Mouse (Mus musculus): ENCODE measurements around the gene Oaz1. TPM values are rescaled to one million over a fixed set of nuclear protein-coding genes. Genes with fewer than 3 reads are reported as not detected.
A peak's percentile ranks its signal among the peaks of the same experiment; 100 is the strongest.

The Oaz1 gene
- polyA plus RNA-seq (2012; rRNA removed) = 673 and 795 TPM in 2 replicates
- 1,285 and 1,384 TPM in 2 replicates for polyA plus RNA-seq (2014; fragmentation: Nextera tagmentation; extraction: Ambion mirVana)

- TF ChIP-seq CTCF (IDR thresholded peaks at IDR 0.05; ENCODE audit: low read depth) (peak; percentile 16; the same call in 1 of the 2 replicates), EP300 (IDR thresholded peaks at IDR 0.05; ENCODE audit: low read depth) (0 out of 2 replicates have a peak, but pooled peaks have one; percentile 9)
- DNase-seq (ENCODE audit: low read depth in 3 of 3, low spot score in 3 of 3) = peak; percentile 100
- under 1% methylated on average over 77 of the region's 82 CpGs for WGBS (ENCODE audit: insufficient replicate concordance)
- H3K27ac ChIP-seq = peak within 1 kb of the TSS; percentile 90
- peaks cover 30% of the 10 kb centered on the region for H3K36me3 ChIP-seq (replicated peaks; ENCODE audit: control insufficient read depth, insufficient read depth, low read depth)
- peak within 1 kb of the TSS; percentile 93 to 96 for H3K4me3 ChIP-seq (ENCODE audit: insufficient read depth in 1 of 2, low read depth in 2 of 2, low read length in 2 of 2)
- no peaks in the 10 kb centered on the region; the same call in 1 of the 2 replicates for H3K27me3 ChIP-seq (ENCODE audit: control insufficient read depth, insufficient read depth, low read length)
- peak; percentile 93 for ATAC-seq (ENCODE audit: insufficient read depth)
- no peaks in the 10 kb centered on the region for H3K9me3 ChIP-seq (ENCODE audit: control insufficient read depth, low read length)
- H3K4me1 ChIP-seq (replicated peaks; ENCODE audit: control insufficient read depth in 2 of 2, insufficient read depth in 2 of 2, low read length in 1 of 2) = peaks cover 50 to 52% of the 10 kb centered on the region in 2 experiments
- peak within 1 kb of the TSS; percentile 94 for H3K9ac ChIP-seq (replicated peaks)
- H3K4me2 ChIP-seq (ENCODE audit: low read depth) = peak within 1 kb of the TSS; percentile 99
Observed at GRCm38 (mm10) chr10:80826151-80827062, at the start of gene Oaz1. Oaz1 (plus strand) TSS chr10:80826656.

GRCm38 (mm10) chr10:80777123-80777522, 49.3 kb upstream of the Oaz1 start:
- WGBS (ENCODE audit: insufficient replicate concordance) = 78% methylated on average over 5 of the region's 5 CpGs

GRCm38 (mm10) chr10:80779565-80779964, 46.9 kb upstream of the Oaz1 start:
- Histone ChIP-seq H3K4me3 (ENCODE audit: insufficient read depth in 1 of 2, low read depth in 2 of 2, low read length in 2 of 2) (no peak overlapping the region), H3K4me2 (ENCODE audit: low read depth) (no peak overlapping the region), H3K9ac (replicated peaks) (no peak overlapping the region), H3K27ac (no peak overlapping the region), H3K27me3 (ENCODE audit: control insufficient read depth, insufficient read depth, low read length) (no peaks in the 10 kb centered on the region), H3K4me1 (replicated peaks; ENCODE audit: control insufficient read depth in 2 of 2, insufficient read depth in 2 of 2, low read length in 1 of 2) (no peaks in the 10 kb centered on the region), H3K36me3 (replicated peaks; ENCODE audit: control insufficient read depth, insufficient read depth, low read depth) (peaks cover 62% of the 10 kb centered on the region), H3K9me3 (ENCODE audit: control insufficient read depth, low read length) (no peaks in the 10 kb centered on the region)
- ATAC-seq (ENCODE audit: insufficient read depth) (no peak), DNase-seq (ENCODE audit: low read depth in 3 of 3, low spot score in 3 of 3) (no peak)
- TF ChIP-seq CTCF (IDR thresholded peaks at IDR 0.05; ENCODE audit: low read depth) = no peak
- TF ChIP-seq EP300 (IDR thresholded peaks at IDR 0.05; ENCODE audit: low read depth) = no peak

More at GRCm38 (mm10) chr10:80777123-80777522, 49.3 kb upstream of the Oaz1 start:
- ATAC-seq (ENCODE audit: insufficient read depth) (no peak), DNase-seq (ENCODE audit: low read depth in 3 of 3, low spot score in 3 of 3) (no peak)
- Histone ChIP-seq H3K27me3 (ENCODE audit: control insufficient read depth, insufficient read depth, low read length) (no peaks in the 10 kb centered on the region), H3K4me1 (replicated peaks; ENCODE audit: control insufficient read depth in 2 of 2, insufficient read depth in 2 of 2, low read length in 1 of 2) (peaks cover 3 to 9% of the 10 kb centered on the region in 2 experiments; a peak in 3 of 4 replicates), H3K4me3 (ENCODE audit: insufficient read depth in 1 of 2, low read depth in 2 of 2, low read length in 2 of 2) (no peak overlapping the region), H3K9ac (replicated peaks) (no peak overlapping the region), H3K4me2 (ENCODE audit: low read depth) (no peak overlapping the region), H3K9me3 (ENCODE audit: control insufficient read depth, low read length) (no peaks in the 10 kb centered on the region), H3K27ac (no peak overlapping the region), H3K36me3 (replicated peaks; ENCODE audit: control insufficient read depth, insufficient read depth, low read depth) (peaks cover 71% of the 10 kb centered on the region)
- TF ChIP-seq EP300 (IDR thresholded peaks at IDR 0.05; ENCODE audit: low read depth) = no peak
- TF ChIP-seq CTCF (IDR thresholded peaks at IDR 0.05; ENCODE audit: low read depth) = no peak

- Histone ChIP-seq H3K27ac (no peak overlapping the region), H3K4me3 (ENCODE audit: insufficient read depth in 1 of 2, low read depth in 2 of 2, low read length in 2 of 2) (no peak overlapping the region), H3K4me1 (replicated peaks; ENCODE audit: control insufficient read depth in 2 of 2, insufficient read depth in 2 of 2, low read length in 1 of 2) (no peaks in the 10 kb centered on the region), H3K36me3 (replicated peaks; ENCODE audit: control insufficient read depth, insufficient read depth, low read depth) (peaks cover 74% of the 10 kb centered on the region), H3K27me3 (ENCODE audit: control insufficient read depth, insufficient read depth, low read length) (no peaks in the 10 kb centered on the region), H3K4me2 (ENCODE audit: low read depth) (no peak overlapping the region), H3K9ac (replicated peaks) (no peak overlapping the region), H3K9me3 (ENCODE audit: control insufficient read depth, low read length) (no peaks in the 10 kb centered on the region)
- TF ChIP-seq CTCF (IDR thresholded peaks at IDR 0.05; ENCODE audit: low read depth) = no peak
- TF ChIP-seq EP300 (IDR thresholded peaks at IDR 0.05; ENCODE audit: low read depth) = no peak
- WGBS (ENCODE audit: insufficient replicate concordance) = 95% methylated on average over 2 of the region's 2 CpGs
- ATAC-seq (ENCODE audit: insufficient read depth) (no peak), DNase-seq (ENCODE audit: low read depth in 3 of 3, low spot score in 3 of 3) (no peak)
Observed at GRCm38 (mm10) chr10:80784302-80784701, 42.2 kb upstream of the Oaz1 start.

- no peaks in the 10 kb centered on the region for H3K27me3 ChIP-seq (ENCODE audit: control insufficient read depth, insufficient read depth, low read length)
- no peak overlapping the region for H3K4me3 ChIP-seq (ENCODE audit: insufficient read depth in 1 of 2, low read depth in 2 of 2, low read length in 2 of 2)
Observed at GRCm38 (mm10) chr10:80784871-80785270, 41.6 kb upstream of the Oaz1 start.

More at GRCm38 (mm10) chr10:80784871-80785270, 41.6 kb upstream of the Oaz1 start:
- Histone ChIP-seq H3K27ac (no peak overlapping the region), H3K9me3 (ENCODE audit: control insufficient read depth, low read length) (no peaks in the 10 kb centered on the region), H3K4me1 (replicated peaks; ENCODE audit: control insufficient read depth in 2 of 2, insufficient read depth in 2 of 2, low read length in 1 of 2) (no peaks in the 10 kb centered on the region), H3K36me3 (replicated peaks; ENCODE audit: control insufficient read depth, insufficient read depth, low read depth) (peaks cover 72% of the 10 kb centered on the region), H3K4me2 (ENCODE audit: low read depth) (no peak overlapping the region), H3K9ac (replicated peaks) (no peak overlapping the region)
- DNase-seq (ENCODE audit: low read depth in 3 of 3, low spot score in 3 of 3) (no peak), ATAC-seq (ENCODE audit: insufficient read depth) (no peak)
- 88% methylated on average over 12 of the region's 12 CpGs for WGBS (ENCODE audit: insufficient replicate concordance)
- TF ChIP-seq CTCF (IDR thresholded peaks at IDR 0.05; ENCODE audit: low read depth) (no peak), EP300 (IDR thresholded peaks at IDR 0.05; ENCODE audit: low read depth) (no peak)
